In the genomic region with DNA sequence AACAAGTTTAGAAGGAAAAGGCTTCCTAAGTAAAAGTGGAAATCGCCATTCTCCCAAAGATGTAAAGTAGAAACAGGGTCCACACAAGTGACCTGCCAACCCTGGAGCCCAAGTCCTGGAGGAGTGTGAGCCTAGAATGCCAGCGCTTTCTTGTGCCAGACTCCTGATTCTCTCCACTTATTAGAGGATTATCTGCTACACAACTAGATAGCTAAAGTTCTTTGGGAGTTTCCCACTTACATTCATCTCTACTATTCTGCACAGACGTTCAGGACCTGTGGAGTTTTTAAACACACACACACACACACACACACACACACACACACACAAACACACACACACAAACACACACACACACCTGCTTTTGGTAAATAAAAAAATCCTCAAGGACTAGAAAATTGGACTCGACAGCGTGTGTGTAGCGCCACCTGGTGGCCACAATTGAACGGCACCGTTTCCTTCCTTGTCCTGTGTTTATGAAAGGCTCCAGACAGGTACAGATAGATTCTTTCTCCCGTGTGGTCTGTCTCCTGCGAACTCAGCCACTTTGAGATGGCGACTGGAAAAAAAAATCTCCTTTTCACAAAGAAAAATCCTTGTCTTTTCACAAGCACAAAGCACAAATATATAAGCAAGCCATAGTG, we compare ENCODE assay signal across 8 mouse cellular contexts. TPM values are rescaled to one million over a fixed set of nuclear protein-coding genes. Genes with fewer than 3 reads are reported as not detected.
DNase-seq lines count a peak whose midpoint lies in the region; ATAC-seq and TF ChIP-seq lines count a peak whose summit lies in the region.

No protein-coding gene starts in this region.

- H3K79me2 ChIP-seq in heart, adult 2 months (replicated peaks; ENCODE audit: control insufficient read depth, insufficient read depth, low read length) = no peaks in the 10 kb centered on the region

- no peaks in the 10 kb centered on the region for H3K4me1 ChIP-seq in heart, adult 2 months (ENCODE audit: control insufficient read depth, insufficient read depth, low read length)
- H3K4me1 ChIP-seq in heart, embryonic 12.5 days (replicated peaks) = no peaks in the 10 kb centered on the region
- no peaks in the 10 kb centered on the region for H3K4me1 ChIP-seq in forebrain, embryonic 10.5 days
- no peaks in the 10 kb centered on the region for H3K4me1 ChIP-seq in hindbrain, embryonic 14.5 days (replicated peaks; ENCODE audit: control insufficient read depth, insufficient read depth, low read length)
- no peaks in the 10 kb centered on the region for H3K4me1 ChIP-seq in midbrain, postnatal 0 days (ENCODE audit: insufficient read depth, low read length)
- no peaks in the 10 kb centered on the region for H3K4me1 ChIP-seq in spleen, adult 2 months (ENCODE audit: control insufficient read depth, insufficient read depth, insufficient read length)

- H3K27ac ChIP-seq in heart, adult 2 months = no peak overlapping the region
- H3K27ac ChIP-seq in heart, embryonic 12.5 days (ENCODE audit: poor library complexity, severe bottlenecking) = no peak overlapping the region
- no peak overlapping the region for H3K27ac ChIP-seq in forebrain, embryonic 10.5 days
- H3K27ac ChIP-seq in hindbrain, embryonic 14.5 days = no peak overlapping the region
- no peak overlapping the region for H3K27ac ChIP-seq in midbrain, postnatal 0 days (ENCODE audit: low read depth, low read length)
- H3K27ac ChIP-seq in spleen, adult 2 months (ENCODE audit: insufficient read depth, low read length) = no peak overlapping the region

- H3K27me3 ChIP-seq in heart, adult 2 months (ENCODE audit: control insufficient read depth, insufficient read depth, low read length) = no peaks in the 10 kb centered on the region
- no peaks in the 10 kb centered on the region for H3K27me3 ChIP-seq in heart, embryonic 12.5 days (replicated peaks)
- no peaks in the 10 kb centered on the region for H3K27me3 ChIP-seq in forebrain, embryonic 10.5 days (ENCODE audit: poor library complexity, severe bottlenecking)
- no peaks in the 10 kb centered on the region for H3K27me3 ChIP-seq in hindbrain, embryonic 14.5 days (ENCODE audit: control insufficient read depth, insufficient read depth, low read length)
- no peaks in the 10 kb centered on the region for H3K27me3 ChIP-seq in midbrain, postnatal 0 days (ENCODE audit: insufficient read depth, low read length)
- no peaks in the 10 kb centered on the region for H3K27me3 ChIP-seq in spleen, adult 2 months (ENCODE audit: control insufficient read depth, insufficient read depth, low read length)

- TF ChIP-seq CTCF in heart, adult 2 months (IDR thresholded peaks at IDR 0.05) = peak; percentile 78
- TF ChIP-seq CTCF in brain, embryonic 14.5 days (IDR thresholded peaks at IDR 0.05; ENCODE audit: borderline replicate concordance, extremely low read depth, insufficient read depth, insufficient read length) = peak; percentile 94
- peak; percentile 95 for TF ChIP-seq CTCF in midbrain, postnatal 0 days (IDR thresholded peaks at IDR 0.05)
- TF ChIP-seq CTCF in spleen, adult 2 months (IDR thresholded peaks at IDR 0.05; ENCODE audit: extremely low read depth, insufficient read depth, insufficient read length, insufficient replicate concordance) = peak; percentile 87; the same call in 1 of the 2 replicates

- H3K9ac ChIP-seq in heart, adult 2 months (ENCODE audit: low read depth, low read length) = no peak overlapping the region
- no peak overlapping the region for H3K9ac ChIP-seq in heart, embryonic 12.5 days
- no peak overlapping the region for H3K9ac ChIP-seq in hindbrain, embryonic 14.5 days
- no peak overlapping the region for H3K9ac ChIP-seq in midbrain, postnatal 0 days (replicated peaks; ENCODE audit: low read length, poor library complexity, severe bottlenecking)

- H3K4me3 ChIP-seq in heart, adult 2 months = no peak overlapping the region
- H3K4me3 ChIP-seq in heart, embryonic 12.5 days = no peak overlapping the region
- no peak overlapping the region for H3K4me3 ChIP-seq in forebrain, embryonic 10.5 days
- H3K4me3 ChIP-seq in hindbrain, embryonic 14.5 days (replicated peaks; ENCODE audit: low read length) = no peak overlapping the region
- no peak overlapping the region for H3K4me3 ChIP-seq in midbrain, postnatal 0 days (ENCODE audit: low read depth, low read length)
- no peak overlapping the region for H3K4me3 ChIP-seq in spleen, adult 2 months (ENCODE audit: extremely low read depth, insufficient read depth, insufficient read length)

- no peaks in the 10 kb centered on the region for H3K36me3 ChIP-seq in heart, adult 2 months (ENCODE audit: control insufficient read depth, insufficient read depth, low read length)
- no peaks in the 10 kb centered on the region for H3K36me3 ChIP-seq in heart, embryonic 12.5 days
- no peaks in the 10 kb centered on the region for H3K36me3 ChIP-seq in forebrain, embryonic 10.5 days (replicated peaks)
- no peaks in the 10 kb centered on the region for H3K36me3 ChIP-seq in hindbrain, embryonic 14.5 days (replicated peaks; ENCODE audit: control insufficient read depth, insufficient read depth)
- no peaks in the 10 kb centered on the region for H3K36me3 ChIP-seq in midbrain, postnatal 0 days (ENCODE audit: insufficient read depth, low read length)
- H3K36me3 ChIP-seq in spleen, adult 2 months (ENCODE audit: control insufficient read depth, insufficient read depth, low read length) = no peaks in the 10 kb centered on the region

- WGBS in heart, adult 2 months = 15% methylated on average over 11 of the region's 11 CpGs
- 15% methylated on average over 11 of the region's 11 CpGs for WGBS in heart, embryonic 12.5 days
- WGBS in forebrain, embryonic 10.5 days = 20% methylated on average over 11 of the region's 11 CpGs
- 23% methylated on average over 11 of the region's 11 CpGs for WGBS in hindbrain, embryonic 14.5 days
- 16% methylated on average over 11 of the region's 11 CpGs for WGBS in midbrain, postnatal 0 days
- WGBS in spleen, adult 2 months = 16% methylated on average over 11 of the region's 11 CpGs

- DNase-seq in heart, adult 2 months = peak; percentile 52 to 83
- DNase-seq in brain, embryonic 14.5 days (ENCODE audit: low read depth) = peak; percentile 84
- peak; percentile 77 for DNase-seq in forebrain, embryonic 10.5 days (ENCODE audit: extremely low spot score, low spot score)
- DNase-seq in hindbrain, embryonic 14.5 days (ENCODE audit: low spot score) = peak; percentile 95
- DNase-seq in left cerebral cortex, postnatal 25 days (ENCODE audit: low spot score in 2 of 2) = peak; percentile 82
- peak; percentile 81 for DNase-seq in midbrain, postnatal 0 days (ENCODE audit: low spot score)
- DNase-seq in spleen, adult 2 months (ENCODE audit: low read depth in 1 of 2, low spot score in 2 of 2) = peak; percentile 27 to 56

- intact Hi-C loops in heart, adult 2 months (cut with DNase I) = loop anchor here (1.0 to 5.0 kb wide), 3 partner anchors 352 to 485 kb away; a partner anchor contains a TSS
- intact Hi-C loops in left cerebral cortex, postnatal 25 days (cut with DNase I) = loop anchor here (2.0 kb wide), 1 partner anchor 355 kb away; a partner anchor contains a TSS

- no peak for TF ChIP-seq POLR2A in heart, adult 2 months (IDR thresholded peaks at IDR 0.05; ENCODE audit: insufficient read depth, low read depth, low read length)
- TF ChIP-seq POLR2A in brain, embryonic 14.5 days (IDR thresholded peaks at IDR 0.05; ENCODE audit: borderline replicate concordance, extremely low read depth, insufficient read depth, insufficient read length, poor library complexity, severe bottlenecking) = no peak
- no peak for TF ChIP-seq POLR2A in spleen, adult 2 months (IDR thresholded peaks at IDR 0.05; ENCODE audit: low read depth, low read length)

- peak; percentile 85 for TF ChIP-seq EP300 in heart, adult 2 months (IDR thresholded peaks at IDR 0.05; ENCODE audit: insufficient read depth, low read depth, low read length)

- H3K9me3 ChIP-seq in heart, embryonic 12.5 days (replicated peaks) = no peaks in the 10 kb centered on the region
- no peaks in the 10 kb centered on the region for H3K9me3 ChIP-seq in forebrain, embryonic 10.5 days
- no peaks in the 10 kb centered on the region for H3K9me3 ChIP-seq in hindbrain, embryonic 14.5 days (ENCODE audit: control insufficient read depth, low read length)
- no peaks in the 10 kb centered on the region for H3K9me3 ChIP-seq in midbrain, postnatal 0 days (ENCODE audit: low read length)

- no peak overlapping the region for H3K4me2 ChIP-seq in heart, embryonic 12.5 days
- no peak overlapping the region for H3K4me2 ChIP-seq in hindbrain, embryonic 14.5 days (replicated peaks)
- H3K4me2 ChIP-seq in midbrain, postnatal 0 days (ENCODE audit: low read depth, low read length, poor library complexity, severe bottlenecking) = no peak overlapping the region

- ATAC-seq in heart, embryonic 12.5 days (ENCODE audit: insufficient number of reproducible peaks, low FRiP score) = no peak
- peak; percentile 56 for ATAC-seq in hindbrain, embryonic 14.5 days (ENCODE audit: low FRiP score)
- ATAC-seq in midbrain, postnatal 0 days (ENCODE audit: low FRiP score) = 0 out of 2 replicates have a peak, but pooled peaks have one; percentile 24

RNA-seq across cellular contexts. Expression of a gene that starts 6.7 kb away (rescaled TPM):
- not detected for total RNA-seq in heart, adult 2 months (2021)
- 0.10 TPM in 1 of 2 replicates, not detected in the other for polyA plus RNA-seq in heart, adult 2 months (2012; rRNA removed)
- polyA plus RNA-seq in heart, embryonic 12.5 days (2016; fragmentation: Nextera tagmentation; extraction: Ambion mirVana) = 0.31 TPM in 1 of 2 replicates, not detected in the other
- polyA plus RNA-seq in brain, embryonic 14.5 days (2012; rRNA removed) = not detected in 2 replicates
- polyA plus RNA-seq in forebrain, embryonic 10.5 days (2016; fragmentation: Nextera tagmentation; extraction: Ambion mirVana) = 0.17 and 0.22 TPM in 2 replicates
- 0.37 TPM in 1 of 2 replicates, not detected in the other for polyA plus RNA-seq in hindbrain, embryonic 14.5 days (2014; fragmentation: Nextera tagmentation; extraction: Ambion mirVana)
- not detected for total RNA-seq in left cerebral cortex, postnatal 25 days (2021)
- total RNA-seq in midbrain, postnatal 0 days (2014; rRNA removed) = not detected in 2 replicates
- polyA plus RNA-seq in midbrain, postnatal 0 days (2015; fragmentation: Nextera tagmentation; extraction: Ambion mirVana) = not detected in 2 replicates
- 0.70 and 0.90 TPM in 2 replicates for polyA plus RNA-seq in spleen, adult 2 months (2012; rRNA removed)

Comparison
In these comparisons a context has a peak if more than half of its experiments do, and no peak if none do; other contexts are left out.
1. DNase-seq: peak in every context shown above with its lines; median percentile 95 in hindbrain, embryonic 14.5 days; 84 in brain, embryonic 14.5 days; 82 in left cerebral cortex, postnatal 25 days; 81 in midbrain, postnatal 0 days; 77 in forebrain, embryonic 10.5 days; 68 in heart, adult 2 months; 42 in spleen, adult 2 months.